Mouse (Mus musculus) lung, embryonic 16.5 days (tissue): Measurements from ENCODE around the gene Trmt1l. TPM values are rescaled to one million over a fixed set of nuclear protein-coding genes. Genes with fewer than 3 reads are reported as not detected.
"Not testable (repeated sequence)": the region's sequence is repeated elsewhere in the genome, so short reads cannot be mapped to it uniquely, and the experiment has no call there.

Experiments
- ATAC-seq: fragments of 200-750 bp; cut with Nextera tagmentation; 2 replicates; pipeline ENCODE4 v1.8.0; 2017; ENCODE audit warnings: low read depth, mild to moderate bottlenecking, moderate library complexity
- H3K27ac ChIP-seq: fragments of 300-500 bp; sonication (generic); 2 replicates; pipeline ENCODE4 v1.5.1; 2014; ENCODE audit warnings: mild to moderate bottlenecking, control low read depth, low read length
- H3K27me3 ChIP-seq: fragments of 300-500 bp; sonication (generic); 2 replicates; pipeline ENCODE4 v1.6.1; 2014; ENCODE audit warnings: low read depth, low read length, mixed read lengths; ENCODE audit not compliant: control insufficient read depth, insufficient read depth
- H3K36me3 ChIP-seq: fragments of 300-500 bp; sonication (generic); 2 replicates; pipeline ENCODE4 v1.6.1; 2014; ENCODE audit warnings: low read length; ENCODE audit not compliant: control insufficient read depth, insufficient read depth
- H3K4me1 ChIP-seq: fragments of 300-500 bp; sonication (generic); replicated peaks from 2 replicates; pipeline ENCODE4 v1.6.1; 2014; ENCODE audit warnings: low read length, mixed read lengths; ENCODE audit not compliant: control insufficient read depth, insufficient read depth
- H3K4me2 ChIP-seq: fragments of 300-500 bp; sonication (generic); 2 replicates; pipeline ENCODE4 v1.6.1; 2014; ENCODE audit warnings: low read depth, low read length, control low read depth
- H3K4me3 ChIP-seq: fragments of 300-500 bp; sonication (generic); 2 replicates; pipeline ENCODE4 v1.5.1; 2014; ENCODE audit warnings: mild to moderate bottlenecking, low read length, control low read depth
- H3K9ac ChIP-seq: fragments of 300-500 bp; sonication (generic); 2 replicates; pipeline ENCODE4 v1.6.1; 2014; ENCODE audit warnings: low read length, control low read depth
- H3K9me3 ChIP-seq: fragments of 300-500 bp; sonication (generic); 2 replicates; pipeline ENCODE4 v1.6.1; 2016; ENCODE audit warnings: low read length; ENCODE audit not compliant: control insufficient read depth
- WGBS: fragments of 180-500 bp; shearing (Covaris S2); extraction: QIAGEN DNeasy Blood & Tissue Kit; methylation state at CpG from one replicate; pipeline ENCODE4 v1.1.7; 2014; 5-methylcytosine and 5-hydroxymethylcytosine counted together
- polyA plus RNA-seq: library from polyadenylated mRNA; unstranded; fragments of >200 nt; fragmentation: Nextera tagmentation; extraction: Ambion mirVana; gene quantifications from 2 replicates; pipeline ENCODE4 v1.2.1, GENCODE M21; 2015

Trmt1l gene
- polyA plus RNA-seq, 1 experiment from 2014 or later, result 39.9 TPM

GRCm38 (mm10) chr1:151450851-151451250, 22.5 kb downstream of the Trmt1l start:
- Histone ChIP-seq H3K4me2 (no peak overlapping the region), H3K27me3 (no peaks in the 10 kb centered on the region), H3K36me3 (peaks cover 36% of the 10 kb centered on the region), H3K4me1 (no peaks in the 10 kb centered on the region), H3K9ac (no peak overlapping the region), H3K4me3 (no peak overlapping the region), H3K27ac (no peak overlapping the region), H3K9me3 (no peaks in the 10 kb centered on the region)
- WGBS, result 92% methylated on average over 1 of the region's 2 CpGs
- no peak for ATAC-seq

GRCm38 (mm10) chr1:151451946-151452345, 23.6 kb downstream of the Trmt1l start:
- H3K36me3 ChIP-seq, result peaks cover 33% of the 10 kb centered on the region
- no peak for ATAC-seq

GRCm38 (mm10) chr1:151457087-151457486, 28.7 kb downstream of the Trmt1l start:
- H3K4me3 ChIP-seq, result no peak overlapping the region
- H3K9ac ChIP-seq, result no peak overlapping the region
- H3K36me3 ChIP-seq, result peaks cover 26% of the 10 kb centered on the region
- no peak overlapping the region for H3K4me2 ChIP-seq
- no peak overlapping the region for H3K27ac ChIP-seq
- 58% methylated on average over 5 of the region's 5 CpGs for WGBS
- no peaks in the 10 kb centered on the region for H3K9me3 ChIP-seq
- no peaks in the 10 kb centered on the region for H3K27me3 ChIP-seq
- ATAC-seq, result no peak
- H3K4me1 ChIP-seq, result no peaks in the 10 kb centered on the region

More at GRCm38 (mm10) chr1:151451946-151452345, 23.6 kb downstream of the Trmt1l start:
- no peak overlapping the region for H3K27ac ChIP-seq
- H3K9ac ChIP-seq, result no peak overlapping the region
- H3K27me3 ChIP-seq, result no peaks in the 10 kb centered on the region
- 94% methylated on average over 11 of the region's 11 CpGs for WGBS
- H3K4me3 ChIP-seq, result no peak overlapping the region
- H3K9me3 ChIP-seq, result no peaks in the 10 kb centered on the region
- no peak overlapping the region for H3K4me2 ChIP-seq
- no peaks in the 10 kb centered on the region for H3K4me1 ChIP-seq

- ATAC-seq, result no peak
- H3K9ac ChIP-seq, result no peak overlapping the region
- no peaks in the 10 kb centered on the region for H3K9me3 ChIP-seq
- H3K4me3 ChIP-seq, result no peak overlapping the region
- H3K36me3 ChIP-seq, result peaks cover 12% of the 10 kb centered on the region
- no peaks in the 10 kb centered on the region for H3K4me1 ChIP-seq
- no peaks in the 10 kb centered on the region for H3K27me3 ChIP-seq
- H3K27ac ChIP-seq, result no peak overlapping the region
- no peak overlapping the region for H3K4me2 ChIP-seq
- 82% methylated on average over 9 of the region's 9 CpGs for WGBS
These were observed 32.9 kb downstream of the Trmt1l start for GRCm38 (mm10) chr1:151461265-151461664.

GRCm38 (mm10) chr1:151464914-151465313, 36.6 kb downstream of the Trmt1l start:
- H3K27me3 ChIP-seq, result no peaks in the 10 kb centered on the region
- H3K27ac ChIP-seq, result no peak overlapping the region
- H3K4me1 ChIP-seq, result no peaks in the 10 kb centered on the region
- H3K4me3 ChIP-seq, result no peak overlapping the region
- 0 out of 2 replicates have a peak, but pooled peaks cover 5% of the 10 kb centered on the region for H3K36me3 ChIP-seq
- no peak overlapping the region for H3K9ac ChIP-seq
- no peak for ATAC-seq
- no peaks in the 10 kb centered on the region for H3K9me3 ChIP-seq
- no peak overlapping the region for H3K4me2 ChIP-seq
- 58% methylated on average over 4 of the region's 4 CpGs for WGBS

GRCm38 (mm10) chr1:151466571-151466970, 38.2 kb downstream of the Trmt1l start:
- H3K4me3 ChIP-seq, result no peak overlapping the region
- WGBS, result 78% methylated on average over 4 of the region's 4 CpGs
- H3K9me3 ChIP-seq, result no peaks in the 10 kb centered on the region
- H3K36me3 ChIP-seq, result peaks cover 12% of the 10 kb centered on the region
- H3K27me3 ChIP-seq, result no peaks in the 10 kb centered on the region
- H3K27ac ChIP-seq, result no peak overlapping the region
- H3K9ac ChIP-seq, result no peak overlapping the region
- no peak overlapping the region for H3K4me2 ChIP-seq
- H3K4me1 ChIP-seq, result no peaks in the 10 kb centered on the region
- no peak for ATAC-seq

GRCm38 (mm10) chr1:151471429-151471828, 43.1 kb downstream of the Trmt1l start:
- Histone ChIP-seq H3K4me3 (no peak overlapping the region), H3K27me3 (no peaks in the 10 kb centered on the region), H3K9ac (no peak overlapping the region), H3K36me3 (peaks cover 40% of the 10 kb centered on the region), H3K4me1 (no peaks in the 10 kb centered on the region), H3K4me2 (no peak overlapping the region), H3K9me3 (no peaks in the 10 kb centered on the region), H3K27ac (no peak overlapping the region)
- WGBS, result 64% methylated on average over 7 of the region's 7 CpGs
- no peak for ATAC-seq

GRCm38 (mm10) chr1:151472386-151472785, 44.0 kb downstream of the Trmt1l start:
- H3K4me1 ChIP-seq, H3K27me3 ChIP-seq, H3K9ac ChIP-seq, H3K4me2 ChIP-seq, ATAC-seq, H3K4me3 ChIP-seq, H3K27ac ChIP-seq, H3K9me3 ChIP-seq: not testable (repeated sequence)
- peaks cover 43% of the 10 kb centered on the region for H3K36me3 ChIP-seq
- 94% methylated on average over 8 of the region's 8 CpGs for WGBS

- no peaks in the 10 kb centered on the region for H3K9me3 ChIP-seq
- ATAC-seq, result no peak
- no peaks in the 10 kb centered on the region for H3K27me3 ChIP-seq
- H3K9ac ChIP-seq, result no peak overlapping the region
- WGBS, result 100% methylated on average over 1 of the region's 1 CpGs
- H3K4me3 ChIP-seq, result no peak overlapping the region
- H3K4me2 ChIP-seq, result no peak overlapping the region
- H3K4me1 ChIP-seq, result peaks cover 3% of the 10 kb centered on the region; the same call in 1 of the 2 replicates
- 0 out of 2 replicates have a peak, but pooled peaks cover 7% of the 10 kb centered on the region for H3K36me3 ChIP-seq
- H3K27ac ChIP-seq, result no peak overlapping the region
These were observed 54.2 kb downstream of the Trmt1l start for GRCm38 (mm10) chr1:151482497-151482896.

GRCm38 (mm10) chr1:151483568-151483967, 55.2 kb downstream of the Trmt1l start:
- 59% methylated on average over 1 of the region's 1 CpGs for WGBS
- Histone ChIP-seq H3K9me3 (no peaks in the 10 kb centered on the region), H3K27me3 (no peaks in the 10 kb centered on the region), H3K4me2 (no peak overlapping the region), H3K4me3 (no peak overlapping the region), H3K36me3 (0 out of 2 replicates have a peak, but pooled peaks cover 4% of the 10 kb centered on the region), H3K27ac (no peak overlapping the region), H3K4me1 (peaks cover 3% of the 10 kb centered on the region; the same call in 1 of the 2 replicates), H3K9ac (no peak overlapping the region)
- no peak for ATAC-seq
